Mouse (Mus musculus) CH12F3 (cell line): ENCODE data around the gene Usp39.

Experiments used
- in situ Hi-C: fragments of 300-500 bp; cut with MboI; formaldehyde crosslinking; loops from 2 replicates; pipeline ENCODE4 v1.14.3; 2020; ENCODE audit warnings: low sequenced_read_pairs

The Usp39 gene

GRCm38 (mm10) chr6:72373184-72373583, 28.2 kb upstream of the Usp39 start:
- in situ Hi-C loops = no loop called here

GRCm38 (mm10) chr6:72371571-72371970, 26.6 kb upstream of the Usp39 start:
- in situ Hi-C loops = no loop called here

- in situ Hi-C loops = no loop called here
These were observed 26.2 kb upstream of the Usp39 start for GRCm38 (mm10) chr6:72371147-72371546.

DNA sequence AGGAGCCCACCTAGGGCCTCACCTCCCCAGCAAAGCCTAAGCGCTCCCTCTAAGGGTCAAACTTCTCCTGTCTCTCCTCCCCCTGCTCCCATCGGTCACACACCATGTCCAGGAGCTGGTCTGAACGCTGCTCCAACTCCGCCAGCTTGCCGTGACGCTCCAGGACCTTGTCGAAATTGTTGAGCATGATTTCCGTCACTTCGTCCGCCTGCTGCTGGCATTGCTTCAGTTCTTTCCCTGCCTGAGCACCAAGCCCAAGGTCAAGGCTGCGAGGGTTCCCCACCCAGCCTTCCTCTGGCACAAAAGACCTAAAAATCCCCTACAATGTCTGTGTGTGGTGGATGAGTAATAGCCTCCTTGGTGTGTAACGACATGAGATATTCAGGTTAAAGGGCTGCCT, 25.1 kb upstream of the Usp39 start:
- in situ Hi-C loops = no loop called here

DNA sequence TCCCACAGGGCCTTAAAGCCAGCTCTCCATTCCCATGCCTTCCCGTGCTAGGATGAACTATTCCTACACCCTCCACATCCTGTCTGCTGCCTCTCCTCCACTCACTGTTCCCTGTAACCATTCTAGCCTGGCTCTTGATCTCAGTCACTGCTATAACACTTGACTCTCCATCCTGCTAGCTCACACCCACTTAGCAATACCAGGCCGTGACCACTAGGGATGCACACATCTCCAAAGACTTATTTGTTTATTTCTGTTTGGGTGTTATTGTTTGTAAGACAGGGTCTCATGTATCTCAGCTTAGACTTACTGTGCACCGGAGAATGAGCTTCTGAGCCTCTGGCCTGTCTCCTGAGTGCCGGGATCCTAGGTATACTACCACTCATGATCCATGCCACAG, 24.6 kb upstream of the Usp39 start:
- in situ Hi-C loops = no loop called here

DNA sequence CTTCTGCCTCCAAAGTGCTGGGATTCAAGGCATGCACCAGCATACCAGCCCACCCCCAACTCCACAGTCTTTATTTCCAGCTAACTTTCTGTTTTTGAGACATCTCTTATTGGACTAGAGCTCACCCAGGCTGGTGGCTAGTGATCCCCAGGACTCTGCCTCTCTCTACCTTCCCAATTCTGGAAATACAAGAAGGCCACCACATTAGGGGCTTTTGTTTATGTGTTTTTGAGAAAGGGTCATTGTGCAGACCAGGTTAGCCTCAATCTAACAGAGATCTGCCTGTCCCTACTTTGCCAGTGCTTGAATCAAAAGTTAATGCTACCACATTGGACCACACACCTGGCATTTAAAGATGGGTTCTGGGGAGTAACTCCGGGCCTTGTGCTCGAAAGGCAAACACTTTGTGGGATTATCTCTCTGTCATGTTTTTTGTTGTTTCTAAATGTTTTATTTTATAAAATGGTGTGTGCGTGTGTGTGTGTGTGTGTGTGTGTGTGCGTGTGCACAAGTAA, 22.5 kb upstream of the Usp39 start:
- in situ Hi-C loops = no loop called here

DNA sequence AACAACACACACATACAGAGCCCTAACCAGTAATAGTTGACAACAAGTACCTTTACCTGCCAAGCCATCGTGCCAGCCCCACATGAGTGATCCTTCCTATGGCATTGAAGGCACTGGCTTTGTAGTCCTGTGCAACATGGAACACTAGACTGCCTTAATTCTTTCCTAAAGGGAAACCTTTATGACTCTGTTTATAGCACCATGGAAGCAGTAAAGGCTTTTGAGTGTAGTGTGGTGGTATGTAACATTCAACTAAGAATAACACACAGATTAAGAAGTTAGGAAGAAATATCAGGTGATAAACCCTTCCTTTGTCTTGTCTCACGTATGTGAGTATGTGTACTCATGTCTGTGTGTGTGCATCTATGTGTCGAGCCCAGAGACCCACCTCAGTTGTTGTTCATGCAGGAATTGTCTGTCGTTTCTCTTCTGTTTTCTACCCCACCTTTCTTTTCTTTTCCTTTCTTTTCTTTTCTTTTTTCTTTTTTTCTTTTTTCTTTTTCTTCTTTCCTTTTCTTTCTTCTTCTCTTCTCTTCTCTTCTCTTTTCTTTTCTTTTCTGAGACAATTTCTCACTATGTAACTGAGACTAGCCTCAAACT, 22.0 kb upstream of the Usp39 start, which contains the start of gene Rnf181:
Rnf181 (minus strand) TSS at position 113 of the 600 bp plus-strand sequence.
- in situ Hi-C loops = no loop called here

GRCm38 (mm10) chr6:72366304-72366703, 21.3 kb upstream of the Usp39 start:
- in situ Hi-C loops = no loop called here

DNA sequence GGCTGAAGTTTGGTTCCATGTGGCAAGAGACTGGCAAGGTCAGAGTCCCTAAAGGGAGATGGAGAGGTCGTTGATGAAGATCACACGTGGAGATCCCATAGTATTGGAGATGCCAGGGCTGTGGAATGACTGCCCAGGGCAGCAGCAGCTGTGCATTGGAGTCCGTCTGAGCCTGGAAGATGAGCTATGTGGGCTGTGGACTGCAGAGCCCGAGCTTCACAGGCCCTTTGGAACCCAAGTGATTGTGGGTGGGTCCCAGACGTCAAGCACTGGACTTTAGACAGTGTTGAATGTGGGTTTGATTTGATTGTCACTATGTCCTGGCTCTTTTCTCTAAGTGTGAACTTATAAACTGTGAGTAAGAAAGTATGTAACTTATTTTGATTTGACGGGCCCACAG, 20.0 kb upstream of the Usp39 start:
- in situ Hi-C loops = no loop called here

GRCm38 (mm10) chr6:72364009-72364408, 19.0 kb upstream of the Usp39 start:
- in situ Hi-C loops = no loop called here

DNA sequence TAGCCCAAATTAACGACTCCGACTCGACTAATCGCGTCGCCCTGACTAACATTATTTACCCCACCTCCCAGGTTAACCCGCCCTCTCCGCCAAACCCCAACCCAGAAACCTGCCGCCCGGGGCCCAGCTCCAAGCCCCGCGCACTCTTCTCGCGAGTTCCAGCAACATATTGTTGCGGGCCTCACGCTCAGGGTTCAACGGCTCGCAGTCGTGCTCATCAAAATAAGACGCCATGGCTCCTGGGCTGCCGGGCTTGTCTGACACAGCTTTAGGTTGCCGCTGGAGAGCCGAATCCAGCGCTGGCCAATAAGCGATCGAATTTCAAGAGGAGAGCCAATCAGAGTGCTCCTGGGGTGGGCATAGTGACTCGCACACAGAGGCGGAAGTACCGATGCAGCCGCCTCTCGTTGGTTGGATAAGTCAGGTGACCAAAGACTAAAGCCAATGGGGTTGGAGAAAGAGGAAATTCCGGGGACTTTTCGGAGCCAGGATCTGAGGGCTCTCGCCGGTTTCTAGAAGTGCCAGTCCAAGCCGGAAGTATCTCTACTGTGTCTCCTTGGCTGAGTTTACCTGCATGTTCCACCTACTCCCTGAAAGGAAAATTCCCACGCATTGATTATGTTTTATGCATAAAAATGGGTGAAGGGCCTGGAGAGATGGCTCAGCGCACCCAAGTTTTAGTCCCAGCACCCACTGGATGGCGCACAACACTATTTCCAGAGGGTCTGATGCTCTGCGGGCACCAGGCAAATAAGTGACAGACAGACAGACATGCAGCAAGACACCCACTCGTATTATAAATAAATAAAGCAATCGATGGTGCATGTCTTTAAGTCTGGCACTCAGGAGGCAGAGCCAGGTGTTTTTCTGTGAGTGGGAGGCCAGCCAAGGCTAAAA, 17.4 kb upstream of the Usp39 start:
- in situ Hi-C loops = no loop called here

DNA sequence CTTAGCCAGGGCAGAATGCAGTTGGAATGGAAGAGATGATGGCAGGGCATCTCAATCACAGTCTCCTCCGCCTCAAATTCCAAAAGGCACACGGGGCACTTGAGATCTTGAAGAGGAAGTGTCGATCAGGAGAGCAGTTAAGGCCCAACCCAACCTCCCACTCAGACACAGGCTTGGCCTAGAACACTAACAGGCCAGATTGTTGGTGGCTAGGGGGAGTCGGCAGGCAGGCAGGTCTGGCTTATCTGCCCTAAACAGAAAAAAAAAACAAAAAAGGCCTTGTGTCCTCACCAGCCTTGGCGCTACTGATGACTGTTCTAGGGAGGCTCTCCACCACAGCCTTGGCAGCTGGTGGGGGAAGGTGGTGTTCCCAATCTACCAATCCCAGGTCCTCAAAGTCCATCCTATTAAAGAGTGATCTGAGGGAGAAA, 16.2 kb upstream of the Usp39 start:
- in situ Hi-C loops = no loop called here

GRCm38 (mm10) chr6:72360599-72360935, 15.6 kb upstream of the Usp39 start:
- in situ Hi-C loops = no loop called here

DNA sequence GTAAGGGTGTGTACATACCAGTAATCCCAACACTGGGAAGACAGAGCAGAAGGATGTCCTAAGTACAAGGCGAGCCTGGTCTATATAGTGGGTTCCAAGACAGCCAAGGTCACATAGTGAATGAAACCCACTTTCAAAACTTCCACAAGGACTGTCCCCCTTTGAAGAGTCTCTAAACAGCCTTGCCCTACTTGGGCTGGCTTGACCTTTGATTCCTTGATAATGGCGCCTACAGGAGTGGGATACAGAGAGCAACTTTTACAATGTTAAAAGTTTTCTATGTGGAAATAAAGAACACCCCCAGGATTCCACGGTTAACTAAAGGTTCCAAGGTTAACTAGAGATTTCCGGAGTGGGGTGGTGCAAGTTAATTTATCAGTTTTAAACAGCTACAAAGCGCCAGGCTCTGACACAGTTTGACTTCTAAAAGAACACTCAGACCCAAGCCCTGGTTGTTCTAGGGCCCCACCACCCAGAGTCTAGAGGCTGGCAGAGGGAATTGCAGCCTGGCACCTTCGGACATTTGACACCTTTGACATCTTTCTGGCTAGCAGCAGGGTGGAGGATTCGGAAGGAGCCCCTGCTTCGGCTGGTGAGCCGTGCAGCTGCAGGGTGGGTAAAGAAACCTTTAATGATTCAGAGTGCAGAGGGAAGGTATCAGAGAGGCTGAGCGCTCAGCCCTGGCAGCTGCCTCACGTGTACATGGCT, 15.1 kb upstream of the Usp39 start:
- in situ Hi-C loops = no loop called here

DNA sequence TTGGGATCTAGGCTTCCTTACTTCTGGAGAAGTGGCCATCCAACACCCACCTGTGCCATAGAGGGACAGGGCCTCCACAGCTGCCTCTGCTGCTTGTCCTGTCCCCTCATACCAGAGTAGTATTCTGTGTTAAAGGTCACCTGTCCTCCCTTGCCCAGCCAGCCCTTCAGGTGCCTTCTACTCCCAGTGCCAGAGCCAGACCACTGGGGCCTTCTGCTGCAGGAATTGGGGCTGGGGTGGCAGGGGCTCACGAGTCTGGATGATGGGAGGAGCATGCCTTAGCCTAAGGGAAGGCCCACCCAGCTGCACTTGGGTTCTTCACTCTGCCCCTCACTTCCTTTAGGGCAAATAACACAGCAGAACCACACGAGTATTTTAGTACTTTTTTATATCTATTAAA, 14.4 kb upstream of the Usp39 start:
- in situ Hi-C loops = no loop called here

GRCm38 (mm10) chr6:72358086-72358764, 13.2 kb upstream of the Usp39 start:
- in situ Hi-C loops = no loop called here

DNA sequence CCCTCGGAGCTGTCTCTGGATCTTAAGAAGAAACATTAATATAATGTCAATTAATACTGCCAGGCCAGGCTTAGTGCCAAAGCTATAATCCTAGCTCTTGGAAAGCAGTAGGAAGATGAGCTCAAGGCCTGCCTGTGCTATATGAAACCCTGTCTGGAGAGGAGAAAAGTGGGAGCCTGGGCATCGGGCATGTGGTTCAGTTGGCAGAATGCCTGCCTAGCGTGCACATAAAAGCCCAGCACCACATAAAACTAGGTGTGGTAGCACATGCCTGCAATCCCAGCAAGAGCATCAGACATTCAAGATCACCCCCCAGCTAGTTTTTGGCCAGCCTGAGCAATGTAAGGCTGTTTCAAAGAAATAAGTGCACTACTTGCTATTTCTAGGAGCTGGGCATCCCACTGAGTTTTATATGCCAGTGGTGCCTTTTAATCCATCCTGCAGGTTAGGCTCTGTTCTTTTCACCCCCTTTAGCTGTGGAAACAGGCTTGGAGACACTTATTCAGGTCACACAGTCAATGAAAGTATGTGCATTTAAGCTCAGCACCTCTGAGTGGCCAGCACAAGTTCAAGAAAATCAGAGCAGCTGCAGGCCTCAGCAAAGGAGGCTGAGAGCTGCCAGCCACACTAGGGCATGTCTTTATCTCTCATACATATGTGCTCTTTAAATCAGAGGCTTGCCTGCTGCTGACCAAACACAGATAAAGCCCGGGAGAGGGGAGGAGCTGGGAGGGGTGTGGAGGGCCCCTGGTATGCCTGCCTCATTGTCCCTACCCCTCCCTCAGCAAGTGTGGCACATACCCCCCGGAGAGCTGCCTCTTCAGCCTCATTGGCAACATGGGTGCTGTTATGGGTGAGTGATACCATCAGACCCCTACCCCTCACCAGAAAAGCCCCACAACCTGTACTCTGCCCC, 12.4 kb upstream of the Usp39 start:
- in situ Hi-C loops = no loop called here

GRCm38 (mm10) chr6:72356001-72356532, 11.1 kb upstream of the Usp39 start:
- in situ Hi-C loops = no loop called here

DNA sequence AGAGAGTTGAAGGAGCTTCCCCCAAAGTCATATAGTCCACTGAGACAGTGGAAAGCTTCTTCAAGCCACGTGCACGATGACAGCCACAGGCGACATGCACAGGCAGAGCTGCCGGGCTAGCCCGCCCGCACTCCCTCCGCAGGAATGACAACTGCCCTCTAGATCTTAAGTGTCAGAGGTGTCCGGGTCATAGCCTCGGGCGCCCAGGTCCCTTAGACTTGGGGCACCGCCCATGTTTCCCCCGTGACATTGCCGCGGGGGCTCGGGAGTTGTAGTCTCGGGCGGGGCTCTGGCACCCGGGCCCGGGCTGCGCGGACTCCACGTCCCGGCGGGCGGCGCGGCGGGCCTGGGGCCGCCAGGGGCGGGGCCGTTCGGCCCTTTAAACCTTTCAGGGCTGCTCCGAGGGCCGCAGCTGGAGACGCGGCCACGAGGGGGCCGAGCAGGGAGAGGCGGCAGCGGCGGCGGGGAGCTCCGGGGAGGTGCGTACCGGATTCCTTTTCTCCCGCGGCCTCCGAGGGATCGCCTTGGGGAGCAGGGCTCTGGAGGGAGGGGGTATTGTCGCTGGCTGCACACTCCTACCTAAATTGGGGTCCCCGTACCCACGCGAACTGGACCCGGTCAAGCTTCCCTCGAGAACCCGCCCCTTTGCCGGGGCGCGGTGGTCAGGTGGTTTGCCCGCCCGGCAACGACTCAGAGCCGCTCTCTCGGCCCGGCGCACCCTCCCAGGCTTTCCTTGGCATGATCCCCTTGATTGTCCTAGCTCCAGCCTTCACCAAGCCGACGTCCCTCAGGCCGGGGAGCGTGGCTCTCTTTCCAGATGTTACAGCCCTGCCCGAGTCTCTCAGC, 10.3 kb upstream of the Usp39 start, which contains the start of gene Tmem150a:
Tmem150a (plus strand) TSS at position 382 of the 846 bp plus-strand sequence.
- in situ Hi-C loops = no loop called here
